Mouse (Mus musculus) CH12.LX (cell line): ENCODE data around the gene Ankrd17. TPM values are rescaled to one million over a fixed set of nuclear protein-coding genes. Genes with fewer than 3 reads are reported as not detected.

Experiments used
- DNase-seq: peaks from one replicate; pipeline ENCODE4 v3.0.0-alpha.2; 2013; ENCODE audit errors: extremely low read depth
- H3K27ac ChIP-seq: 2 replicates; pipeline ENCODE4 v1.5.1; 2012; ENCODE audit warnings: low read depth, mild to moderate bottlenecking, control low read depth, moderate library complexity; ENCODE audit not compliant: insufficient read depth
- H3K27me3 ChIP-seq: replicated peaks from 2 replicates; pipeline ENCODE3; 2012; ENCODE audit warnings: inconsistent platforms
- H3K36me3 ChIP-seq, 2 experiments: replicated peaks in 1 of 2; 2 replicates each; pipeline versions ENCODE3 to v1.6.1; 2012; ENCODE audit warnings: inconsistent platforms in 1 of 2, low read length in 1 of 2, mild to moderate bottlenecking in 1 of 2, mixed read lengths in 1 of 2, moderate library complexity in 1 of 2; ENCODE audit not compliant: control insufficient read depth in 1 of 2, insufficient read depth in 1 of 2
- H3K4me1 ChIP-seq, 2 experiments: 2 replicates each; pipeline ENCODE4 v1.6.1; 2012; ENCODE audit warnings: inconsistent platforms in 1 of 2, moderate library complexity in 1 of 2; ENCODE audit not compliant: insufficient read depth in 2 of 2, control insufficient read depth in 1 of 2
- H3K4me2 ChIP-seq: 2 replicates; pipeline ENCODE4 v1.6.1; 2012; ENCODE audit warnings: low read depth, mild to moderate bottlenecking, control low read depth; ENCODE audit not compliant: poor library complexity, insufficient read depth, severe bottlenecking
- H3K4me3 ChIP-seq, 3 experiments: fragments of 150-350 bp in 1 of 3; sonication (generic) in 1 of 3; replicated peaks in 1 of 3; 2 replicates each; pipeline versions ENCODE3 to v1.5.1; 2011 to 2012; ENCODE audit warnings: low read depth in 2 of 3, low read length in 2 of 3, mild to moderate bottlenecking in 2 of 3, moderate library complexity in 2 of 3, control low read depth in 1 of 3, improper control_type of control experiment in 1 of 3, inconsistent platforms in 1 of 3, mixed read lengths in 1 of 3; ENCODE audit not compliant: poor library complexity in 1 of 3
- H3K79me2 ChIP-seq: replicated peaks from 2 replicates; pipeline ENCODE4 v1.6.1; 2012; ENCODE audit warnings: mild to moderate bottlenecking, moderate library complexity; ENCODE audit not compliant: control insufficient read depth, poor library complexity, insufficient read depth, severe bottlenecking; ENCODE audit errors: extremely low read depth
- H3K9ac ChIP-seq: 2 replicates; pipeline ENCODE4 v1.6.1; 2012; ENCODE audit warnings: low read depth, mild to moderate bottlenecking, control low read depth, moderate library complexity; ENCODE audit not compliant: insufficient read depth
- H3K9me3 ChIP-seq: replicated peaks from 2 replicates; pipeline ENCODE3; 2012; ENCODE audit warnings: low read length, inconsistent platforms, mixed read lengths
- CTCF ChIP-seq, 2 experiments: IDR thresholded peaks in 1 of 2; conservative IDR thresholded peaks in 1 of 2; 2 replicates each; pipeline ENCODE4 v1.5.1; 2011 to 2012; ENCODE audit warnings: low read depth in 2 of 2, low read length in 2 of 2, improper control_type of control experiment in 1 of 2, inconsistent platforms in 1 of 2, mild to moderate bottlenecking in 1 of 2, moderate library complexity in 1 of 2
- ELF1 ChIP-seq: IDR thresholded peaks from 2 replicates; pipeline ENCODE4 v1.6.1; 2014; ENCODE audit warnings: low read depth, mild to moderate bottlenecking, inconsistent platforms, low read length, improper control_type of control experiment
- ETS1 ChIP-seq: conservative IDR thresholded peaks from 2 replicates; pipeline ENCODE4 v1.6.1; 2012; ENCODE audit warnings: low read depth, mild to moderate bottlenecking, inconsistent platforms, low read length, improper control_type of control experiment, moderate library complexity
- GABPA ChIP-seq: IDR thresholded peaks from 2 replicates; pipeline ENCODE4 v1.6.1; 2012; ENCODE audit warnings: low read depth, low read length, improper control_type of control experiment, inconsistent platforms; ENCODE audit not compliant: insufficient replicate concordance
- JUN ChIP-seq: IDR thresholded peaks from 2 replicates; pipeline ENCODE4 v1.6.1; 2011; ENCODE audit warnings: low read depth, mild to moderate bottlenecking, low read length, improper control_type of control experiment, moderate library complexity; ENCODE audit not compliant: insufficient read depth
- KAT2A ChIP-seq: IDR thresholded peaks from 2 replicates; pipeline ENCODE4 v1.6.1; 2012; ENCODE audit warnings: low read length, improper control_type of control experiment, inconsistent platforms; ENCODE audit not compliant: insufficient replicate concordance
- MAZ ChIP-seq: IDR thresholded peaks from 2 replicates; pipeline ENCODE4 v1.6.1; 2012; ENCODE audit warnings: low read depth, mild to moderate bottlenecking, inconsistent platforms, low read length, improper control_type of control experiment, moderate library complexity
- NELFE ChIP-seq: IDR thresholded peaks from 2 replicates; pipeline ENCODE4 v1.6.1; 2011; ENCODE audit warnings: low read depth, low read length, improper control_type of control experiment
- NRF1 ChIP-seq: IDR thresholded peaks from 2 replicates; pipeline ENCODE4 v1.6.1; 2014; ENCODE audit warnings: low read depth, mild to moderate bottlenecking, inconsistent platforms, low read length, improper control_type of control experiment, moderate library complexity
- POLR2A ChIP-seq: IDR thresholded peaks from 2 replicates; pipeline ENCODE4 v1.6.1; 2011; ENCODE audit warnings: low read depth, mild to moderate bottlenecking, improper control_type of control experiment, low read length
- POLR2AphosphoS2 ChIP-seq: IDR thresholded peaks from 2 replicates; pipeline ENCODE4 v1.6.1; 2011; ENCODE audit warnings: low read depth, low read length, improper control_type of control experiment
- UBTF ChIP-seq: IDR thresholded peaks from 2 replicates; pipeline ENCODE4 v1.6.1; 2012; ENCODE audit warnings: low read depth, mild to moderate bottlenecking, inconsistent platforms, low read length, improper control_type of control experiment, moderate library complexity
- ZKSCAN1 ChIP-seq: IDR thresholded peaks from 2 replicates; pipeline ENCODE4 v1.6.1; 2012; ENCODE audit warnings: low read depth, inconsistent platforms, low read length, improper control_type of control experiment, borderline replicate concordance
- ZNF384 ChIP-seq: IDR thresholded peaks from 2 replicates; pipeline ENCODE4 v1.6.1; 2012; ENCODE audit warnings: low read depth, low read length, improper control_type of control experiment, inconsistent platforms
- dilution Hi-C: fragments of 300-500 bp; cut with MboI; formaldehyde crosslinking; loops from 2 replicates; pipeline ENCODE4 v1.14.3; 2020; ENCODE audit warnings: low sequenced_read_pairs; ENCODE audit not compliant: extremely low pct_unique_long_range_greater_than_20kb, extremely low pct_ligation_motif_present
- in situ Hi-C: fragments of 300-500 bp; cut with MboI; formaldehyde crosslinking; loops from 3 replicates; pipeline ENCODE4 v1.14.3; 2019; ENCODE audit warnings: low sequenced_read_pairs, low pct_ligation_motif_present, low pct_unique_long_range_greater_than_20kb, mixed read lengths
- polyA plus RNA-seq: library from polyadenylated mRNA; unstranded; fragments of >175 nt; gene quantifications from 2 replicates; pipeline ENCODE4 v1.2.1, GENCODE M21; 2012; ENCODE audit warnings: low read depth; ENCODE audit not compliant: insufficient read length
- total RNA-seq, 2 experiments: library from RNA; depleted of rRNA; stranded (reverse); fragments of 300-350 nt in 1 of 2; fragments of >200 nt in 1 of 2; gene quantifications; 2 replicates each; pipeline ENCODE4 v1.2.3; 2012 to 2014

Gene Ankrd17
- total and polyA plus RNA-seq, 3 experiments = 31.7 to 71.5 (median 36.3) TPM

- no peaks in the 10 kb centered on the region; the same call in none of the 2 replicates for H3K79me2 ChIP-seq
- no peak overlapping the region for H3K4me2 ChIP-seq
- H3K4me3 ChIP-seq = no peak overlapping the region
- no peak overlapping the region for H3K27ac ChIP-seq
- peak; percentile 49 for DNase-seq
- H3K9me3 ChIP-seq = no peaks in the 10 kb centered on the region
- no peaks in the 10 kb centered on the region for H3K4me1 ChIP-seq
- no peak overlapping the region for H3K9ac ChIP-seq
- in situ Hi-C loops (no loop called here), dilution Hi-C loops (no loop called here)
- no peak for TF ChIP-seq NELFE
- TF ChIP-seq JUN = no peak
- no peak for TF ChIP-seq KAT2A
- TF ChIP-seq ELF1 = no peak
- TF ChIP-seq ETS1 = no peak
- TF ChIP-seq GABPA = no peak
- TF ChIP-seq POLR2AphosphoS2 = no peak
- peak; percentile 47; the same call in 1 of the 2 replicates for TF ChIP-seq ZNF384
- TF ChIP-seq UBTF = no peak
- no peak for TF ChIP-seq MAZ
- peak; percentile 31 to 56; a peak in 3 of 4 replicates for TF ChIP-seq CTCF (conservative IDR thresholded peaks at IDR 0.05 in 1 of 2, IDR thresholded peaks at IDR 0.05 in 1 of 2; ENCODE audit: low read depth in 2 of 2, low read length in 2 of 2)
- TF ChIP-seq ZKSCAN1 = no peak
- TF ChIP-seq, all 38 proteins: peak for 2
- peaks cover 48 to 82% of the 10 kb centered on the region in 2 experiments for H3K36me3 ChIP-seq
- no peaks in the 10 kb centered on the region for H3K27me3 ChIP-seq
Observed at GRCm38 (mm10) chr5:90286559-90286958, 79.8 kb downstream of the Ankrd17 start.

- H3K27ac ChIP-seq = no peak overlapping the region
- TF ChIP-seq POLR2A (no peak), GABPA (no peak)
- no peak overlapping the region for H3K4me2 ChIP-seq
- dilution Hi-C loops (no loop called here), in situ Hi-C loops (no loop called here)
- H3K27me3 ChIP-seq = no peaks in the 10 kb centered on the region
- H3K4me1 ChIP-seq = no peaks in the 10 kb centered on the region
- no peak for DNase-seq
- no peak overlapping the region for H3K9ac ChIP-seq
- H3K4me3 ChIP-seq = no peak overlapping the region
- no peaks in the 10 kb centered on the region; the same call in none of the 2 replicates for H3K79me2 ChIP-seq
- no peaks in the 10 kb centered on the region for H3K9me3 ChIP-seq
- H3K36me3 ChIP-seq = peaks cover 28 to 63% of the 10 kb centered on the region in 2 experiments
Observed at GRCm38 (mm10) chr5:90280061-90280460, 86.3 kb downstream of the Ankrd17 start.

- dilution Hi-C loops = no loop called here
- in situ Hi-C loops = no loop called here
Observed at GRCm38 (mm10) chr5:90279418-90279817, 87.0 kb downstream of the Ankrd17 start.

More at GRCm38 (mm10) chr5:90279418-90279817, 87.0 kb downstream of the Ankrd17 start:
- Histone ChIP-seq H3K36me3 (peaks cover 29 to 60% of the 10 kb centered on the region in 2 experiments), H3K9me3 (no peaks in the 10 kb centered on the region), H3K79me2 (no peaks in the 10 kb centered on the region; the same call in none of the 2 replicates), H3K4me1 (no peaks in the 10 kb centered on the region), H3K4me2 (no peak overlapping the region), H3K27me3 (no peaks in the 10 kb centered on the region), H3K4me3 (no peak overlapping the region), H3K27ac (no peak overlapping the region), H3K9ac (no peak overlapping the region)
- DNase-seq = no peak
- no peak for TF ChIP-seq NRF1
- no peak for TF ChIP-seq ZKSCAN1
